Mouse (Mus musculus): ENCODE measurements around the gene B230118H07Rik. TPM values are rescaled to one million over a fixed set of nuclear protein-coding genes. Genes with fewer than 3 reads are reported as not detected.

Gene B230118H07Rik
- total and polyA plus RNA-seq, 2 experiments from 2014 or later = 21.4 to 50.7 TPM

DNA sequence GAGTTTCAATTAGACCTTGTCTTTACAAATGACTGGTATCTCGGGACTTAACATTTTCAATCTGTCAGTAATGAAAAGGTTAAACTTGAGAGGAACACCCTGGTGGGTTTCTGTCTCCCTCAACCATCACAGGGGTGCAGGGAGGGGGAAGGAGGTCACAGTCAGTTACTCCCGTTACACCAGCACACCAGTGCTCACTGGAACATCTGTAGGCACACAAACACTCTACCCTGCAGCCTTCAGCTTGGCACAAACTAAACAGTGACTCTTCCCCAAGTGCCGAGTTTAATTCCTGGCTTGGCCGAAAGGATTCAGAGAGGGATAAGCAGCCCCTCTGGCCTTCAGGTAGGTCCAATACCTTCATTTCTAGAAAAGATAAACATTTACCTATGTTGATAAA is 24.8 kb downstream of the B230118H07Rik start, which contains the start of gene Rag2:
Gene Rag2 (plus strand): TSS at position 193 of the 400 bp plus-strand sequence.
- no peaks in the 10 kb centered on the region for H3K9me3 ChIP-seq (ENCODE audit: low read length)
- H3K9ac ChIP-seq (replicated peaks; ENCODE audit: low read length, poor library complexity, severe bottlenecking) = no peak within 1 kb of the TSS
- no peak within 1 kb of the TSS for H3K27ac ChIP-seq (ENCODE audit: low read depth, low read length)
- TF ChIP-seq CTCF (IDR thresholded peaks at IDR 0.05) = no peak
- H3K4me1 ChIP-seq (ENCODE audit: insufficient read depth, low read length) = 0 out of 2 replicates have a peak, but pooled peaks cover 5% of the 10 kb centered on the region
- H3K27me3 ChIP-seq (ENCODE audit: insufficient read depth, low read length) = no peaks in the 10 kb centered on the region
- H3K4me3 ChIP-seq (ENCODE audit: low read depth, low read length) = no peak within 1 kb of the TSS
- ATAC-seq (ENCODE audit: low FRiP score) (no peak), DNase-seq (ENCODE audit: low spot score) (no peak)
- 68% methylated on average over 4 of the region's 4 CpGs for WGBS
- no peaks in the 10 kb centered on the region for H3K36me3 ChIP-seq (ENCODE audit: insufficient read depth, low read length)
- H3K4me2 ChIP-seq (ENCODE audit: low read depth, low read length, poor library complexity, severe bottlenecking) = no peak within 1 kb of the TSS

DNA sequence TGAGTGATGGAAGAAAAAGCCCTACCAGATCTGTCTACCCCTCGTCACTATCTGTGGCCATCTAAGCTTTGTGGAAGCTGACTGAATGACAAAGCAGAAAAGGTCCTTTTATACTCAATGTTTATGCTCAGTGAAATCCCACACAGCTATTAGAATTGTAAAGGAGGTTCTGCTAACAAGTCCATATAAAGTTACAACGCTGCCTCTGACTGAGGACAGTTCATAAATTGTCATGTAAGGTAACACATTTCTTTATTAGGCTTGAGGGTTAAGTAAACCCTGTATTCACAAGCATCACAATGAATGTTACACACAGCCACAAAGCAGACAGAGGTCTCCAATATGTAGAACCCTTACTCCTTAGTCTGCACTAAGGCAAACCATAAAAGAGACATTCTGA is 25.3 kb downstream of the B230118H07Rik start:
- TF ChIP-seq CTCF (IDR thresholded peaks at IDR 0.05) = no peak
- no peak for ATAC-seq (ENCODE audit: low FRiP score)

GRCm38 (mm10) chr2:101623042-101623441 is 26.3 kb downstream of the B230118H07Rik start:
- Histone ChIP-seq H3K4me3 (ENCODE audit: low read depth, low read length) (no peak overlapping the region), H3K36me3 (ENCODE audit: insufficient read depth, low read length) (no peaks in the 10 kb centered on the region), H3K27ac (ENCODE audit: low read depth, low read length) (no peak overlapping the region), H3K4me2 (ENCODE audit: low read depth, low read length, poor library complexity, severe bottlenecking) (no peak overlapping the region), H3K9ac (replicated peaks; ENCODE audit: low read length, poor library complexity, severe bottlenecking) (no peak overlapping the region), H3K27me3 (ENCODE audit: insufficient read depth, low read length) (no peaks in the 10 kb centered on the region), H3K4me1 (ENCODE audit: insufficient read depth, low read length) (0 out of 2 replicates have a peak, but pooled peaks cover 5% of the 10 kb centered on the region), H3K9me3 (ENCODE audit: low read length) (no peaks in the 10 kb centered on the region)
- 52% methylated on average over 2 of the region's 2 CpGs for WGBS
- DNase-seq (ENCODE audit: low spot score) (no peak), ATAC-seq (ENCODE audit: low FRiP score) (no peak)
- no peak for TF ChIP-seq CTCF (IDR thresholded peaks at IDR 0.05)

More for the DNA sequence above, 25.3 kb downstream of the B230118H07Rik start:
- DNase-seq (ENCODE audit: low spot score) = no peak
- no peak overlapping the region for H3K27ac ChIP-seq (ENCODE audit: low read depth, low read length)
- H3K4me3 ChIP-seq (ENCODE audit: low read depth, low read length) = no peak overlapping the region
- no peak overlapping the region for H3K9ac ChIP-seq (replicated peaks; ENCODE audit: low read length, poor library complexity, severe bottlenecking)
- H3K4me1 ChIP-seq (ENCODE audit: insufficient read depth, low read length) = 0 out of 2 replicates have a peak, but pooled peaks cover 5% of the 10 kb centered on the region
- 47% methylated on average over 2 of the region's 2 CpGs for WGBS
- H3K36me3 ChIP-seq (ENCODE audit: insufficient read depth, low read length) = no peaks in the 10 kb centered on the region
- no peaks in the 10 kb centered on the region for H3K9me3 ChIP-seq (ENCODE audit: low read length)
- H3K27me3 ChIP-seq (ENCODE audit: insufficient read depth, low read length) = no peaks in the 10 kb centered on the region
- H3K4me2 ChIP-seq (ENCODE audit: low read depth, low read length, poor library complexity, severe bottlenecking) = no peak overlapping the region

DNA sequence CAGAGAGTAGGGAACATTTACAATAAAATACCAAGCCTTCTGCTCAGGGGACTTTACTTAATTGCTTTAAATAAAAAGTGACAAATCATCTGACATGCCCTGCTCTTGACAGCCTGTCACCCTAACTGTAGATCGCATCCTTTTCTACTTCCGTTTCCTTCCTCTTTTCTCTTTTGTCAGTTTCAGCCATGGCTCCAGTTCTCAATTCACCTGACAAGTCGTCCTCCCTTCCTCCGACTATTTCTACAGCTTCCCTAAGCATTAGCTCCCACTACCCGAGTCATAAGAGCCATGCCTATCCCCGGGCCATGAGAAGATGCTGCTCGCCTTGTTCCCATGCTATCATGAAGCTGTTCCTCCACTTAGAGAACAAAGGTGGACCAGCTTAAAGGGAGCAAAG is 27.7 kb downstream of the B230118H07Rik start:
- Histone ChIP-seq H3K9me3 (ENCODE audit: low read length) (no peaks in the 10 kb centered on the region), H3K9ac (replicated peaks; ENCODE audit: low read length, poor library complexity, severe bottlenecking) (no peak overlapping the region), H3K27me3 (ENCODE audit: insufficient read depth, low read length) (no peaks in the 10 kb centered on the region), H3K27ac (ENCODE audit: low read depth, low read length) (no peak overlapping the region), H3K4me2 (ENCODE audit: low read depth, low read length, poor library complexity, severe bottlenecking) (no peak overlapping the region), H3K36me3 (ENCODE audit: insufficient read depth, low read length) (no peaks in the 10 kb centered on the region), H3K4me3 (ENCODE audit: low read depth, low read length) (no peak overlapping the region), H3K4me1 (ENCODE audit: insufficient read depth, low read length) (no peaks in the 10 kb centered on the region)
- 63% methylated on average over 7 of the region's 7 CpGs for WGBS
- no peak for TF ChIP-seq CTCF (IDR thresholded peaks at IDR 0.05)
- DNase-seq (ENCODE audit: low spot score) (no peak), ATAC-seq (ENCODE audit: low FRiP score) (no peak)

- DNase-seq (ENCODE audit: low spot score) = no peak
- 73% methylated on average over 3 of the region's 3 CpGs for WGBS
- no peak for TF ChIP-seq CTCF (IDR thresholded peaks at IDR 0.05)
- Histone ChIP-seq H3K4me2 (ENCODE audit: low read depth, low read length, poor library complexity, severe bottlenecking) (no peak overlapping the region), H3K4me1 (ENCODE audit: insufficient read depth, low read length) (no peaks in the 10 kb centered on the region), H3K27ac (ENCODE audit: low read depth, low read length) (no peak overlapping the region), H3K9ac (replicated peaks; ENCODE audit: low read length, poor library complexity, severe bottlenecking) (no peak overlapping the region), H3K36me3 (ENCODE audit: insufficient read depth, low read length) (no peaks in the 10 kb centered on the region), H3K9me3 (ENCODE audit: low read length) (no peaks in the 10 kb centered on the region), H3K4me3 (ENCODE audit: low read depth, low read length) (no peak overlapping the region), H3K27me3 (ENCODE audit: insufficient read depth, low read length) (no peaks in the 10 kb centered on the region)
- ATAC-seq (ENCODE audit: low FRiP score) = no peak
Measured at GRCm38 (mm10) chr2:101620899-101621298, 28.4 kb downstream of the B230118H07Rik start.

DNA sequence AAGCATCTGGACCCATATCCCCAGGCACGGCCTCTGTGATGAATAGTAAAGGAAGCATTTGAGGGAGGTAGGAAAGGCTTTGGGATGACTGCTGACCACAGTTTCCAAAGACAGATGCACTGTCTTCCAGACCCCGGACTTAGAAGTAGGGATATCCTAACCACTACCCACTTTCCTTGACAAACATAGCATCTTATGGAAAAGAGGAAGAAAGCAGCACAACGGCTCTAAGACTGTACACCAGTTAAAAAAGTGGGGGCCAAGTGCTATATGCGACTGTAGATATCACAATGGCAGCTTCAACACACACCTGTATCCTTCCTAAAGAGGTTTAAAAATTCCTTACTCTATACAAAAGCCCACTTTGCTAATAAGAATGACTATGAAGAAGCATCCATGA is 31.0 kb downstream of the B230118H07Rik start:
- TF ChIP-seq CTCF (IDR thresholded peaks at IDR 0.05) = no peak
- no peaks in the 10 kb centered on the region for H3K36me3 ChIP-seq (ENCODE audit: insufficient read depth, low read length)
- H3K4me1 ChIP-seq (ENCODE audit: insufficient read depth, low read length) = no peaks in the 10 kb centered on the region
- H3K4me3 ChIP-seq (ENCODE audit: low read depth, low read length) = no peak overlapping the region
- H3K4me2 ChIP-seq (ENCODE audit: low read depth, low read length, poor library complexity, severe bottlenecking) = no peak overlapping the region
- ATAC-seq (ENCODE audit: low FRiP score) = no peak
- H3K27me3 ChIP-seq (ENCODE audit: insufficient read depth, low read length) = no peaks in the 10 kb centered on the region
- no peak overlapping the region for H3K9ac ChIP-seq (replicated peaks; ENCODE audit: low read length, poor library complexity, severe bottlenecking)
- DNase-seq (ENCODE audit: low spot score) = no peak
- H3K27ac ChIP-seq (ENCODE audit: low read depth, low read length) = no peak overlapping the region
- WGBS = 88% methylated on average over 4 of the region's 4 CpGs
- no peaks in the 10 kb centered on the region for H3K9me3 ChIP-seq (ENCODE audit: low read length)
